Mouse (Mus musculus) thymus, postnatal 14 days (tissue): Measurements from ENCODE around the gene Slc9b2.

Source experiments
- DNase-seq: peaks from one replicate; pipeline ENCODE4 v3.0.0; 2021

Gene Slc9b2

GRCm38 (mm10) chr3:135307411-135308259 is at the start of gene Slc9b2:
TSS of gene Slc9b2 (plus strand) at chr3:135307700.
- peak; percentile 61 for DNase-seq

- DNase-seq, result no peak
Measured at GRCm38 (mm10) chr3:135258919-135259318, 48.6 kb upstream of the Slc9b2 start.

- DNase-seq, result no peak
Measured at GRCm38 (mm10) chr3:135260233-135260632, 47.3 kb upstream of the Slc9b2 start.

GRCm38 (mm10) chr3:135268616-135269015 is 38.9 kb upstream of the Slc9b2 start:
- DNase-seq, result no peak

- DNase-seq, result no peak
Measured at GRCm38 (mm10) chr3:135269391-135269990, 38.0 kb upstream of the Slc9b2 start.

GRCm38 (mm10) chr3:135272627-135273026 is 34.9 kb upstream of the Slc9b2 start:
- no peak for DNase-seq

- no peak for DNase-seq
Measured at GRCm38 (mm10) chr3:135273047-135273446, 34.5 kb upstream of the Slc9b2 start.

- DNase-seq, result peak; percentile 13
Measured at GRCm38 (mm10) chr3:135280160-135280559, 27.3 kb upstream of the Slc9b2 start.

GRCm38 (mm10) chr3:135280669-135281415 is 26.7 kb upstream of the Slc9b2 start, which contains the start of gene Bdh2:
TSS of gene Bdh2 (plus strand) at chr3:135281221.
- DNase-seq, result peak; percentile 78

GRCm38 (mm10) chr3:135281701-135282100 is 25.8 kb upstream of the Slc9b2 start:
- no peak for DNase-seq

- DNase-seq, result no peak
Measured at GRCm38 (mm10) chr3:135285256-135285655, 22.2 kb upstream of the Slc9b2 start.

- DNase-seq, result no peak
Measured at GRCm38 (mm10) chr3:135285807-135286206, 21.7 kb upstream of the Slc9b2 start.

- DNase-seq, result no peak
Measured at GRCm38 (mm10) chr3:135288138-135288750, 19.3 kb upstream of the Slc9b2 start.

- no peak for DNase-seq
Measured at GRCm38 (mm10) chr3:135289148-135289547, 18.4 kb upstream of the Slc9b2 start.

GRCm38 (mm10) chr3:135290249-135290894 is 17.1 kb upstream of the Slc9b2 start:
- peak; percentile 69 for DNase-seq

- no peak for DNase-seq
Measured at GRCm38 (mm10) chr3:135293703-135294102, 13.8 kb upstream of the Slc9b2 start.

GRCm38 (mm10) chr3:135295559-135295958 is 11.9 kb upstream of the Slc9b2 start:
- no peak for DNase-seq

GRCm38 (mm10) chr3:135298560-135298959 is 8.9 kb upstream of the Slc9b2 start:
- DNase-seq, result no peak

- DNase-seq, result no peak
Measured at GRCm38 (mm10) chr3:135300081-135300480, 7.4 kb upstream of the Slc9b2 start.

GRCm38 (mm10) chr3:135304060-135304459 is 3.4 kb upstream of the Slc9b2 start:
- DNase-seq, result no peak

GRCm38 (mm10) chr3:135304566-135304965 is 2.9 kb upstream of the Slc9b2 start:
- no peak for DNase-seq

GRCm38 (mm10) chr3:135312916-135313491 is 5.5 kb downstream of the Slc9b2 start:
- DNase-seq, result no peak
